Comparison of ENCODE assay signal across 8 mouse cellular contexts in the genomic region with DNA sequence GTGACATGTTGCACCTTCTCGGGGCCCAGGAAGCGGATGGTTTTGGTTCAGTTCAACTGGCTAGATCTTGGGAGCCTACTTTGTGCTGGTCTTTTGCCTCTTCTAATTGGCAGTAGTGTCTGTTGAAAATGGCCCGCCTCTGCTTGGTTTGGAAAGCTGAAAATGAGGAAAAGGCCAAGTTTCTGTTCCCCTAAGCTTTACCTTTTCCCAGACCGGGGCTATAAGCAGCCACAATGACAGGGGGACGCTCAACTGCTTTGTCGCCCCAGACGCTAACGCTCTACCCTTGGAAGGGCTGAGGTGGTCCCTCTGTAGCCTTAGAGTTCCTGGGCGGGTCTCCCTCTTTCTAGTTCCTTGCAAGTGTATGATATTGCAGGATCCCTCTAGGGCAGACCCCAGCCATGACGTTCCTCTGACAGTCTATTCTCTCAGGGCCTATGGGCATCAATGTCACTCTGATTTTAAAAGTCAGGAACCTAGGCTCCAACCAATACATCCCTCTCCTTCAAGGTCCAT.
DNase-seq lines count a peak whose midpoint lies in the region; ATAC-seq and TF ChIP-seq lines count a peak whose summit lies in the region.

No protein-coding gene starts in this region.

- peak overlapping the region; percentile 87 for H3K4me3 ChIP-seq in lung, adult 2 months (replicated peaks; ENCODE audit: extremely low read depth, low read depth, low read length)
- peak overlapping the region; percentile 17; the same call in 1 of the 2 replicates for H3K4me3 ChIP-seq in forebrain, embryonic 11.5 days (ENCODE audit: low read depth, low read length)
- no peak overlapping the region for H3K4me3 ChIP-seq in limb, embryonic 11.5 days (ENCODE audit: low read depth, low read length)
- peak overlapping the region; percentile 27; the same call in 1 of the 2 replicates for H3K4me3 ChIP-seq in neural tube, embryonic 13.5 days

- no peaks in the 10 kb centered on the region; the same call in 1 of the 2 replicates for H3K9me3 ChIP-seq in forebrain, embryonic 11.5 days (ENCODE audit: control insufficient read depth, low read length)
- H3K9me3 ChIP-seq in limb, embryonic 11.5 days (ENCODE audit: control insufficient read depth, low read length), result no peaks in the 10 kb centered on the region
- no peaks in the 10 kb centered on the region for H3K9me3 ChIP-seq in neural tube, embryonic 13.5 days

- H3K36me3 ChIP-seq in forebrain, embryonic 11.5 days (ENCODE audit: control insufficient read depth, insufficient read depth, low read length), result no peaks in the 10 kb centered on the region
- H3K36me3 ChIP-seq in limb, embryonic 11.5 days (ENCODE audit: control insufficient read depth, insufficient read depth, low read length), result no peaks in the 10 kb centered on the region
- H3K36me3 ChIP-seq in neural tube, embryonic 13.5 days, result no peaks in the 10 kb centered on the region

- peak overlapping the region; percentile 97 for H3K27ac ChIP-seq in forebrain, embryonic 11.5 days (ENCODE audit: low read depth, low read length)
- no peak overlapping the region for H3K27ac ChIP-seq in limb, embryonic 11.5 days (replicated peaks; ENCODE audit: low read depth, low read length)
- H3K27ac ChIP-seq in neural tube, embryonic 13.5 days (replicated peaks), result peak overlapping the region; percentile 96

- 53% methylated on average over 10 of the region's 10 CpGs for WGBS in lung, adult 2 months
- WGBS in forebrain, embryonic 11.5 days, result 17% methylated on average over 10 of the region's 10 CpGs
- WGBS in limb, embryonic 11.5 days, result 61% methylated on average over 10 of the region's 10 CpGs
- 21% methylated on average over 10 of the region's 10 CpGs for WGBS in neural tube, embryonic 13.5 days

- TF ChIP-seq CTCF in lung, adult 2 months (IDR thresholded peaks at IDR 0.05; ENCODE audit: insufficient read depth, low read length), result no peak

- H3K4me1 ChIP-seq in lung, adult 2 months (ENCODE audit: control insufficient read depth, insufficient read depth, low read length), result peaks cover 2% of the 10 kb centered on the region; the same call in 1 of the 2 replicates
- H3K4me1 ChIP-seq in forebrain, embryonic 11.5 days (replicated peaks; ENCODE audit: control insufficient read depth, insufficient read depth, low read length), result peaks cover 9% of the 10 kb centered on the region; the same call in 1 of the 2 replicates
- H3K4me1 ChIP-seq in limb, embryonic 11.5 days (ENCODE audit: control insufficient read depth, insufficient read depth, low read length), result peaks cover 8% of the 10 kb centered on the region; the same call in 1 of the 2 replicates
- H3K4me1 ChIP-seq in neural tube, embryonic 13.5 days (replicated peaks), result peaks cover 47% of the 10 kb centered on the region

- H3K27me3 ChIP-seq in forebrain, embryonic 11.5 days (ENCODE audit: control insufficient read depth, insufficient read depth, low read length), result no peaks in the 10 kb centered on the region
- no peaks in the 10 kb centered on the region for H3K27me3 ChIP-seq in limb, embryonic 11.5 days (ENCODE audit: control insufficient read depth, insufficient read depth, low read length)
- no peaks in the 10 kb centered on the region for H3K27me3 ChIP-seq in neural tube, embryonic 13.5 days

- DNase-seq in lung, adult 2 months, result no peak
- DNase-seq in lung, adult 18-20 months, result no peak
- peak; percentile 62 for DNase-seq in forebrain, embryonic 11.5 days (ENCODE audit: low spot score)
- DNase-seq in limb, embryonic 11.5 days (ENCODE audit: low spot score), result no peak
- DNase-seq in layer of hippocampus, adult 9-11 months, result no peak
- DNase-seq in spleen, adult 12 weeks (ENCODE audit: low spot score), result no peak
- DNase-seq in kidney, postnatal 36 days, result no peak

- no peak for TF ChIP-seq POLR2A in lung, adult 2 months (IDR thresholded peaks at IDR 0.05; ENCODE audit: borderline replicate concordance, extremely low read depth, low read depth, low read length)

- ATAC-seq in forebrain, embryonic 11.5 days (replicated peaks; ENCODE audit: low FRiP score), result peak; percentile 16
- ATAC-seq in limb, embryonic 11.5 days (ENCODE audit: insufficient number of reproducible peaks, low FRiP score, low TSS enrichment, low read depth), result no peak
- ATAC-seq in neural tube, embryonic 13.5 days (ENCODE audit: low read depth), result peak; percentile 22; the same call in 1 of the 2 replicates

- peak overlapping the region; percentile 63 for H3K9ac ChIP-seq in forebrain, embryonic 11.5 days (ENCODE audit: low read length)
- H3K9ac ChIP-seq in limb, embryonic 11.5 days (ENCODE audit: low read length), result no peak overlapping the region; the same call in 1 of the 2 replicates
- H3K9ac ChIP-seq in neural tube, embryonic 13.5 days, result peak overlapping the region; percentile 68

- peak overlapping the region; percentile 51 for H3K4me2 ChIP-seq in forebrain, embryonic 11.5 days (ENCODE audit: low read depth, low read length, severe bottlenecking)
- H3K4me2 ChIP-seq in limb, embryonic 11.5 days (ENCODE audit: low read depth, severe bottlenecking), result peak overlapping the region; percentile 41; the same call in 1 of the 2 replicates
- H3K4me2 ChIP-seq in neural tube, embryonic 13.5 days, result peak overlapping the region; percentile 54
